Mouse (Mus musculus): ENCODE measurements around the gene Pirb. TPM values are rescaled to one million over a fixed set of nuclear protein-coding genes. Genes with fewer than 3 reads are reported as not detected.

The Pirb gene
- 1.8 and 3.7 TPM in 2 replicates for polyA plus RNA-seq (2015; fragmentation: Nextera tagmentation; extraction: Ambion mirVana)

DNA sequence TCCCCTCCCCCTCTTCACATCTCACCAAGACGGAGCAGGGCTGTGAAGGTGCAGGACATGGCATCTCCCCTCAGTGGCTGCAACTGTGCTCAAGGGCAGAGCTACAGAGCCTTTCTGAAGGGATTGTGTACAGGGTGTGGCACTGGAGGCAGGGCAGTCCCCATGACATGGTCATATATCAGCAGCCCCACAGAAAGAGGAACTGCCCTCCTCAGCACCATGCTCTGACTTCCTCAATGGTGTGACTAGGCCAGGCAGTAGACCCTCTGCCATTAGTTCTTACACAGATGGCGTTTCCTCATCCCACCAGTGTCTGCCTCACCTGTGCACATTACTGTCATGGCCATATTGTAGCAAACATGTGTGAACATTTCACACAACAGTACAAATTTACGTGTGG lies at the start of gene Pirb:
TSS of gene Pirb (minus strand) at position 124 of the 400 bp plus-strand sequence.

DNA sequence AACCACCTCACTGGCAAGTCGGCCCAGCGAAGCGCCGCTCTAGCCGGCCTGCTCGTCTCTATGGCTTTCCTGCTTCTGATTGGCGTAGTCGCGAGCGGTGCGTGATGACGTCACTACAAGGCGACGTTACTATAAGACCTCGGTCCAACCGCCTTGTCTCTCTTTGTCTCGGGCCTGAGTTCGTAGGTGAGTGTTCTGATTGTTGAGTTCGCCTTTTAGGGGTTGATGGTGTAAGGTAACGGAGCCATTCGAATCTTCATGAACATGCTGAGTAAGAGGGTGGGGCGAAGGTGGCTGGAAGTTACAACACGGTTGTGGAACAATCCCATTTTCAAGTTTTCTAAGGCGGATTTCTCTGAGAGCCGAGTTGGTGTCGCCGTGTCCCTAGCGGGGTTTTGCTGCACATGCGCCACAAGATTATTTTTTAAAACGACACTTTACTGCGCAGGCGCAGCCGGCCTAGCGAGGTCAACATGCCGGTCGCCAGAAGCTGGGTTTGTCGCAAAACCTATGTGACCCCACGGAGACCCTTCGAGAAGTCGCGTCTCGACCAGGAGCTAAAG lies 16.2 kb downstream of the Pirb start, which contains the start of gene Rps9:
TSS of gene Rps9 (plus strand) at position 115 of the 563 bp plus-strand sequence.

DNA sequence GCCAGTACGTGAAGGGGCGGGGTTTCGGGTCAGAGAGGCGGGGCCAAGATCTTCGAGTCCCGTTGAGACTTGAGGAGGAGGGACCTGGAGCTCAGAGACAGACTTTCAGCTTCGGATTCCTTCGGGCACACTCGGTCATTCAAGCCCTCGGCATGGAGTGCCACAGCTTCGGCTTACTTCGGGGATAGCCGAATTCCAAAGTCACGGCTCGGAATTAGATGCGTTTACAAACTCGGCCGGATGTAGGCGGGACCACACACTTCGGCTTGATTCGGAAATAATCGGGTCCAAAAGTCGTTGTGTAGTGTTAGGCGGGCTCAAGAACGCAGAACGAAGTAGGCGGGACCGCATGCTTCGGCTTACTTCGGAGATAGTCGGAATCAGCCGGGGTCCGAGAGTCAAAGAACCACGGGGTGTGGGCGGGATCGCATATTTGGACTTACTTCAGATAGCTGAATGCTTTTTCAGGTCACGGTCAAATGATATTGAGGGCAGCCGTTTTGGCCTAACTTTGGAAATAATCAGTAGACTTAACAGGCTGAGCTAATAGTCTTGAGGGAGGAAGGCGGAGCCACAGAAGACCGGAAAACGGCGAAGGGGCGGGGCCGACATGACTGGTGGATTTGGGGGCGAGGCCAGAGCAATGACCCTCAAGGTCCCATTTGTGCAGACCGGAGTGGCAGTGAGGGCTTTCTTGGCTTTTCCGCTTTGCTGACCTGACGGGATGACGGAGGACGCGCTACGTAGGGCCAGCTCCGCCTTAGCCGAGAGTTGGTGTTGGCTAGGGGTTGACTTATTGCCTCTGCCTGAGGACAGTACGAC lies 27.0 kb downstream of the Pirb start, which contains the start of gene Mboat7:
TSS of gene Mboat7 (minus strand) at position 537 of the 822 bp plus-strand sequence.

DNA sequence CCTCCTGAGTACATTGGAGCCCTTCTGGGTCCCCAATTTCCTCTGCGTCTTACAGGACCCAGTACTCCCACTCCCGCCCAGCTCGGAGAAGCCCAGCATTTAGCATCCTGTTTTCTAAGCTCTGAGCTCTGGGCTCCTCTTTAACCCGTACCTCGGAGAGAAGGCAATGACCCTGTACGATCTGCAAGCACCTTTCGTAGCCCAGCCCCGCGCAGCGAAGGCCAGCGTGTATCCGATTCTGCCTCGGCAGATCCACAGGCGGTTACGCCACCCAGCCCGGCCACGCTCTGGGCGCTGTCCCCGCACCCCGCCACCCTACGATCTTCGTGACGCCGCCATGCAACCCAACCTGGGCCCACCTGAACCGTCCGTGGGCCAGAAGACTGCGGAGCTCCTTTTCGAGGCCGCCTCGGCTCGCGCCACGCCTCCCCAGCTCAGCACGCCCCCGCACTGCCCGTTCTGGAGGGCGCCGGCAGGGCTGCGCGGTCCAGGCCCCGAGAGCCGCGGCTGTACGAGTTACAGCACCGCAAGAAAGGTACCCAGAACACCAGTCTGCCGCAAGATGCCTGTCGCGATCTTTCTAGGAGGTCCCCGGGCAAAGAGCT lies 27.7 kb downstream of the Pirb start, which contains the start of gene Tsen34:
TSS of gene Tsen34 (plus strand) at position 482 of the 605 bp plus-strand sequence.

DNA sequence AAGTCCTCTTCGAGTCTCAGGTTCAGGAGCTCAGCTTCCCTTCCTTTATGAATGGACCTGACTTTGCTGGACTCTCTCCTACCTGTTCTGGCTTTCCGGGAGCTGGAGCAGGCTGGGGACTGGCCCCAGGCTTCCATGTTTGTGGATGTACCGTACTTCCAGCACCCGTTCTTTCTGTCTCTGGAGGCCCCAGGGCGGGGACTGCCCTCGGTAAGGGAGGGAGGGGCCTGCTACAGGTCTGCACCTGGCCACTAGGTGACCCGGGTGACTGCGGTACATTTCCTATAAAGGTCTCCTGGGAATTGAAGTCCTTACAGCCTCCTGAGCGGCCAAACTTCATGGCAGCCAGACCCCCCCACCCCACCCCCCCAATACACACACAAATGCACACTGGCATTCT lies 42.8 kb downstream of the Pirb start, which contains the start of gene Tmc4:
TSS of gene Tmc4 (minus strand) at position 212 of the 400 bp plus-strand sequence.

DNA sequence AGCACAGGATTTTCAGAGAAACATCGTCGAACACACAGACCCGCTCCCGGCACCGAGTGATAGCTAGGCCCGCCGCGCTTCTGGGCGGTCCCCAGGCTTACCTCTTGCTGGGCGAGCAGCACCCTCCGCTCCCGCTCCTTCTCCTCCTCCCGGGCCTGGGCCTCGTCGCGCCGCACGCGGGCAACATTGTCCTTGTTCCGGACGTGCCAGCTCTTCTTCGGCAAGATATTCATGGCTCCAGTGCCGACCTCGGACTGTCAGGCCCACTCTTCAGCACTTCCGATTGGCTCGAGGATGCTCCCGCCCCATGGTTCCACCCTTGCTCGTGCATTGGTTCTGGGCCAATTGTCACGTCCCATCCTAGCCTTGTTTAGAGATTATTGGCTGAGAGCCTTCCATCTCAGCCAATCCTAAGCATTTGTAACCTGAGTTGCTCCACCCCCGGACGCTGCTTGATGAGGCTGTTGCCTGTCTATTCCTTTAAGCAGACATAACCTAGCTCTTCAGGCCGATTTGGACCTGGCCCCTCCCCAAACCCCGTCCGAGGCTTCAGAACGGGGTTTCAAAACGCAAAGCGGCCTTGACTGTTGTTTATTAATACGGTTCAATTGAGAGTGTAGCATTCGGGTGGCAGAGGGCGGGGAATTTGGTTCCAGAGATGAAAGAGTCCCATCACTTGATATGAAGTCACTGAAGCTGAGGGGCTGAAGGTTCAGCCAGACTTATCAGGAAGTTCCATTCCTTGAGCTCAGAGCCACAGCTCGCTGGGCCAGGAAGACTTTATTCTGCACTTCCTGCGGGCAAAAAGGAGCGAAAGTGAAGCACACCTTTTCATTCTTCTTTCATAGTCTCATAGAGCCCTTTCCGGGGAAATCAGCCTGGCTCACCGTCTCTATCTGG lies 54.7 kb downstream of the Pirb start, which contains the start of gene Leng1:
TSS of gene Leng1 (minus strand) at position 626 of the 900 bp plus-strand sequence.

Other genes with a start within 250 kb of the Pirb start
- gene Tarm1, start 217.8 kb downstream of the Pirb start, polyA plus RNA-seq (2015; fragmentation: Nextera tagmentation; extraction: Ambion mirVana), result 0.10 and 0.38 TPM in 2 replicates
- 0.10 and 0.44 TPM in 2 replicates for gene Oscar, start 104.2 kb downstream of the Pirb start, polyA plus RNA-seq (2015; fragmentation: Nextera tagmentation; extraction: Ambion mirVana)
- gene Ndufa3, start 103.0 kb downstream of the Pirb start, polyA plus RNA-seq (2015; fragmentation: Nextera tagmentation; extraction: Ambion mirVana), result 657 and 674 TPM in 2 replicates
- gene Tfpt, start 90.5 kb downstream of the Pirb start, polyA plus RNA-seq (2015; fragmentation: Nextera tagmentation; extraction: Ambion mirVana), result 21.2 and 27.3 TPM in 2 replicates
- 32.2 and 48.8 TPM in 2 replicates for gene Prpf31, start 90.4 kb downstream of the Pirb start, polyA plus RNA-seq (2015; fragmentation: Nextera tagmentation; extraction: Ambion mirVana)
- gene Cnot3, start 75.1 kb downstream of the Pirb start, polyA plus RNA-seq (2015; fragmentation: Nextera tagmentation; extraction: Ambion mirVana), result 19.3 and 23.9 TPM in 2 replicates
- gene Leng1, start 54.6 kb downstream of the Pirb start, polyA plus RNA-seq (2015; fragmentation: Nextera tagmentation; extraction: Ambion mirVana), result 10.4 and 16.1 TPM in 2 replicates
- 10.4 and 11.8 TPM in 2 replicates for gene Tmc4, start 42.8 kb downstream of the Pirb start, polyA plus RNA-seq (2015; fragmentation: Nextera tagmentation; extraction: Ambion mirVana)
- gene Tsen34, start 27.5 kb downstream of the Pirb start, polyA plus RNA-seq (2015; fragmentation: Nextera tagmentation; extraction: Ambion mirVana), result 248 and 255 TPM in 2 replicates
- gene Mboat7, start 26.9 kb downstream of the Pirb start, polyA plus RNA-seq (2015; fragmentation: Nextera tagmentation; extraction: Ambion mirVana), result 39.0 and 49.7 TPM in 2 replicates
- gene Rps9, start 16.4 kb downstream of the Pirb start, polyA plus RNA-seq (2015; fragmentation: Nextera tagmentation; extraction: Ambion mirVana), result 1,062 and 1,264 TPM in 2 replicates
- 0.12 TPM in 1 of 2 replicates, not detected in the other for gene Gm15448, start 105.3 kb upstream of the Pirb start, polyA plus RNA-seq (2015; fragmentation: Nextera tagmentation; extraction: Ambion mirVana)
- gene Pira2, start 124.7 kb upstream of the Pirb start, polyA plus RNA-seq (2015; fragmentation: Nextera tagmentation; extraction: Ambion mirVana), result 0.54 and 0.96 TPM in 2 replicates
- gene Gm14548, start 177.7 kb upstream of the Pirb start, polyA plus RNA-seq (2015; fragmentation: Nextera tagmentation; extraction: Ambion mirVana), result 0.33 and 0.63 TPM in 2 replicates
- 0.33 and 0.40 TPM in 2 replicates for gene Lilra6, start 195.1 kb upstream of the Pirb start, polyA plus RNA-seq (2015; fragmentation: Nextera tagmentation; extraction: Ambion mirVana)

Measured in adrenal gland, postnatal 0 days (tissue).